In the genomic region with DNA sequence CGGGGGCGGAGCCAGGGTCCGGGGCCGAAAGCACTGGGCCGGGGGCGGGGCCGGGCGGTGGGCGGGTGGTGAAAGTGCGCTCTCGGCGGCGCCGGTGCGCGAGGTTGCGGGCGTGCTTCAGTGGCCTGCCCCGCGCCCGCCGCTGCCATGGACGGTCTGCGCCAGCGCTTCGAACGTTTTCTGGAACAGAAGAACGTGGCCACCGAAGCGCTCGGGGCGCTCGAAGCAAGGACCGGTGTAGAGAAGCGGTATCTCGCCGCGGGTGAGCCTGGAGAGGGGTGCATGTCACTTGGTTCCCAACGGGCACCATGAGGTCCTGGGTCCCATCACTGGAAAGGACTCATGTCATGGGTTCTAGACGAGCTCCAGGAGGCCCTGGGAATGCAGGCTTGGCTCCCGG, we compare ENCODE assay signal across 8 mouse cellular contexts. TPM values are rescaled to one million over a fixed set of nuclear protein-coding genes. Genes with fewer than 3 reads are reported as not detected.
A peak's percentile ranks its signal among the peaks of the same experiment; 100 is the strongest.
DNase-seq lines count a peak whose midpoint lies in the region; ATAC-seq and TF ChIP-seq lines count a peak whose summit lies in the region.

No protein-coding gene starts in this region.

- H3K4me3 ChIP-seq in heart, embryonic 15.5 days = peak overlapping the region; percentile 55
- H3K4me3 ChIP-seq in G1E (ENCODE audit: low read depth, low read length) = peak overlapping the region; percentile 75
- H3K4me3 ChIP-seq in forebrain, postnatal 0 days (ENCODE audit: low read depth, low read length) = peak overlapping the region; percentile 54
- peak overlapping the region; percentile 62 for H3K4me3 ChIP-seq in midbrain, embryonic 10.5 days

- H3K27me3 ChIP-seq in heart, embryonic 15.5 days = peaks cover 52% of the 10 kb centered on the region
- H3K27me3 ChIP-seq in G1E (ENCODE audit: insufficient read depth, low read length) = no peaks in the 10 kb centered on the region
- H3K27me3 ChIP-seq in forebrain, postnatal 0 days (ENCODE audit: insufficient read depth, low read length) = 0 out of 2 replicates have a peak, but pooled peaks cover 5% of the 10 kb centered on the region
- peaks cover 67% of the 10 kb centered on the region for H3K27me3 ChIP-seq in midbrain, embryonic 10.5 days (ENCODE audit: low read depth, poor library complexity, severe bottlenecking)

- H3K9me3 ChIP-seq in heart, embryonic 15.5 days (replicated peaks) = no peaks in the 10 kb centered on the region
- no peaks in the 10 kb centered on the region for H3K9me3 ChIP-seq in G1E (replicated peaks)
- no peaks in the 10 kb centered on the region for H3K9me3 ChIP-seq in forebrain, postnatal 0 days (ENCODE audit: low read length)
- H3K9me3 ChIP-seq in midbrain, embryonic 10.5 days (replicated peaks) = no peaks in the 10 kb centered on the region

- TF ChIP-seq CTCF in G1E (IDR thresholded peaks at IDR 0.05; ENCODE audit: low read depth, low read length) = no peak
- TF ChIP-seq CTCF in forebrain, postnatal 0 days (IDR thresholded peaks at IDR 0.05; ENCODE audit: low read depth) = no peak

- ATAC-seq in heart, embryonic 15.5 days (replicated peaks; ENCODE audit: insufficient number of reproducible peaks, insufficient read depth, low FRiP score, low read depth) = no peak
- ATAC-seq in G1E (ENCODE audit: extremely low read depth, insufficient number of reproducible peaks, low FRiP score, poor library complexity, severe bottlenecking) = no peak
- ATAC-seq in forebrain, postnatal 0 days = no peak

- peak overlapping the region; percentile 50 for H3K9ac ChIP-seq in heart, embryonic 15.5 days
- H3K9ac ChIP-seq in forebrain, postnatal 0 days = peak overlapping the region; percentile 47

- WGBS in heart, embryonic 15.5 days = 1% methylated on average over 31 of the region's 41 CpGs
- WGBS in forebrain, postnatal 0 days = under 1% methylated on average over 37 of the region's 41 CpGs
- WGBS in midbrain, embryonic 10.5 days = 2% methylated on average over 33 of the region's 41 CpGs

- H3K36me3 ChIP-seq in heart, embryonic 15.5 days = no peaks in the 10 kb centered on the region
- peaks cover 28% of the 10 kb centered on the region for H3K36me3 ChIP-seq in G1E (replicated peaks)
- H3K36me3 ChIP-seq in forebrain, postnatal 0 days (ENCODE audit: insufficient read depth) = no peaks in the 10 kb centered on the region
- no peaks in the 10 kb centered on the region for H3K36me3 ChIP-seq in midbrain, embryonic 10.5 days

- no peak overlapping the region for H3K27ac ChIP-seq in heart, embryonic 15.5 days
- H3K27ac ChIP-seq in forebrain, postnatal 0 days (ENCODE audit: low read depth, low read length) = no peak overlapping the region
- H3K27ac ChIP-seq in midbrain, embryonic 10.5 days (replicated peaks) = peak overlapping the region; percentile 77

- DNase-seq in heart, adult 9 months (ENCODE audit: low spot score in 2 of 2) = no peak
- DNase-seq in G1E (ENCODE audit: low spot score) = no peak
- DNase-seq in forebrain, postnatal 0 days = no peak
- DNase-seq in midbrain, embryonic 10.5 days (ENCODE audit: low spot score) = no peak
- no peak for DNase-seq in right cerebral cortex, postnatal 4 days
- no peak for DNase-seq in layer of hippocampus, postnatal 14 days (ENCODE audit: low spot score in 2 of 2)
- DNase-seq in frontal cortex, postnatal 10 days (ENCODE audit: low spot score in 2 of 2) = no peak

- peaks cover 21% of the 10 kb centered on the region for H3K4me1 ChIP-seq in heart, embryonic 15.5 days (replicated peaks)
- H3K4me1 ChIP-seq in G1E (ENCODE audit: insufficient read depth, low read depth, low read length) = peaks cover 79% of the 10 kb centered on the region
- H3K4me1 ChIP-seq in forebrain, postnatal 0 days (ENCODE audit: insufficient read depth) = peaks cover 11% of the 10 kb centered on the region
- H3K4me1 ChIP-seq in midbrain, embryonic 10.5 days = peaks cover 45% of the 10 kb centered on the region

- peak overlapping the region; percentile 95 for H3K4me2 ChIP-seq in heart, embryonic 15.5 days
- peak overlapping the region; percentile 90 for H3K4me2 ChIP-seq in forebrain, postnatal 0 days (ENCODE audit: low read depth)

RNA-seq across cellular contexts. Expression of a gene that starts 0.3 kb away (rescaled TPM):
- polyA plus RNA-seq in heart, embryonic 15.5 days (2015; fragmentation: Nextera tagmentation; extraction: Ambion mirVana) = 1.6 and 3.4 TPM in 2 replicates
- total RNA-seq in G1E (2014; fragmentation: Nextera tagmentation) (72.8 and 85.9 TPM in 2 replicates), G1E (2017) (1.0 and 1.3 TPM in 2 replicates)
- polyA plus RNA-seq in G1E (2012) = 49.5 and 65.3 TPM in 2 replicates
- 1.8 and 2.7 TPM in 2 replicates for total RNA-seq in forebrain, postnatal 0 days (2014; rRNA removed)
- 5.1 and 6.4 TPM in 2 replicates for polyA plus RNA-seq in forebrain, postnatal 0 days (2015; fragmentation: Nextera tagmentation; extraction: Ambion mirVana)
- polyA plus RNA-seq in midbrain, embryonic 10.5 days (2016; fragmentation: Nextera tagmentation; extraction: Ambion mirVana) = 9.1 and 11.5 TPM in 2 replicates
- 10 to 100 TPM; 10.1 to 10.6 TPM for total RNA-seq in layer of hippocampus, postnatal 14 days (2021)

RNA-seq across cellular contexts. Expression of a gene that starts 0.8 kb away (rescaled TPM):
- 1.3 and 1.5 TPM in 2 replicates for polyA plus RNA-seq in heart, embryonic 15.5 days (2015; fragmentation: Nextera tagmentation; extraction: Ambion mirVana)
- total RNA-seq in G1E (2014; fragmentation: Nextera tagmentation) (4.8 and 6.7 TPM in 2 replicates), G1E (2017) (0.87 and 1.1 TPM in 2 replicates)
- 12.4 and 14.2 TPM in 2 replicates for polyA plus RNA-seq in G1E (2012)
- 3.4 and 3.8 TPM in 2 replicates for total RNA-seq in forebrain, postnatal 0 days (2014; rRNA removed)
- polyA plus RNA-seq in forebrain, postnatal 0 days (2015; fragmentation: Nextera tagmentation; extraction: Ambion mirVana) = 7.4 TPM in 2 replicates
- 3.3 and 4.2 TPM in 2 replicates for polyA plus RNA-seq in midbrain, embryonic 10.5 days (2016; fragmentation: Nextera tagmentation; extraction: Ambion mirVana)
- 1 to 10 TPM; 3.2 to 4.4 TPM for total RNA-seq in layer of hippocampus, postnatal 14 days (2021)

RNA-seq across cellular contexts. Expression of a gene that starts 9.7 kb away (rescaled TPM):
- 32.4 and 36.8 TPM in 2 replicates for polyA plus RNA-seq in heart, embryonic 15.5 days (2015; fragmentation: Nextera tagmentation; extraction: Ambion mirVana)
- 17.2 and 17.6 TPM in 2 replicates for total RNA-seq in G1E (2014; fragmentation: Nextera tagmentation)
- 27.0 and 31.2 TPM in 2 replicates for total RNA-seq in G1E (2017)
- 92.5 and 108 TPM in 2 replicates for polyA plus RNA-seq in G1E (2012)
- total RNA-seq in forebrain, postnatal 0 days (2014; rRNA removed) = 19.2 and 22.8 TPM in 2 replicates
- polyA plus RNA-seq in forebrain, postnatal 0 days (2015; fragmentation: Nextera tagmentation; extraction: Ambion mirVana) = 32.4 and 35.6 TPM in 2 replicates
- 57.3 TPM in 2 replicates for polyA plus RNA-seq in midbrain, embryonic 10.5 days (2016; fragmentation: Nextera tagmentation; extraction: Ambion mirVana)
- total RNA-seq in layer of hippocampus, postnatal 14 days (2021) = 10 to 100 TPM; 20.4 to 23.1 TPM

RNA-seq across cellular contexts. Expression of a gene that starts 18.1 kb away (rescaled TPM):
- 10.9 and 12.7 TPM in 2 replicates for polyA plus RNA-seq in heart, embryonic 15.5 days (2015; fragmentation: Nextera tagmentation; extraction: Ambion mirVana)
- 16.9 and 17.5 TPM in 2 replicates for total RNA-seq in G1E (2014; fragmentation: Nextera tagmentation)
- total RNA-seq in G1E (2017) = 5.4 and 8.0 TPM in 2 replicates
- 33.4 and 37.9 TPM in 2 replicates for polyA plus RNA-seq in G1E (2012)
- 0.31 and 0.33 TPM in 2 replicates for total RNA-seq in forebrain, postnatal 0 days (2014; rRNA removed)
- 0.70 and 0.81 TPM in 2 replicates for polyA plus RNA-seq in forebrain, postnatal 0 days (2015; fragmentation: Nextera tagmentation; extraction: Ambion mirVana)
- polyA plus RNA-seq in midbrain, embryonic 10.5 days (2016; fragmentation: Nextera tagmentation; extraction: Ambion mirVana) = 0.48 and 0.91 TPM in 2 replicates
- total RNA-seq in layer of hippocampus, postnatal 14 days (2021) = 1 to 10 TPM; 2.0 to 2.8 TPM

RNA-seq across cellular contexts. Expression of a gene that starts 26.2 kb away (rescaled TPM):
- polyA plus RNA-seq in heart, embryonic 15.5 days (2015; fragmentation: Nextera tagmentation; extraction: Ambion mirVana) = 0.06 and 0.09 TPM in 2 replicates
- total RNA-seq in G1E (2014; fragmentation: Nextera tagmentation) (not detected in 2 replicates), G1E (2017) (0.12 TPM in 1 of 2 replicates, not detected in the other)
- not detected in 2 replicates for polyA plus RNA-seq in G1E (2012)
- 8.3 and 12.9 TPM in 2 replicates for total RNA-seq in forebrain, postnatal 0 days (2014; rRNA removed)
- 4.6 and 7.4 TPM in 2 replicates for polyA plus RNA-seq in forebrain, postnatal 0 days (2015; fragmentation: Nextera tagmentation; extraction: Ambion mirVana)
- 0.12 and 0.32 TPM in 2 replicates for polyA plus RNA-seq in midbrain, embryonic 10.5 days (2016; fragmentation: Nextera tagmentation; extraction: Ambion mirVana)
- total RNA-seq in layer of hippocampus, postnatal 14 days (2021) = 1 to 10 TPM; 3.2 to 3.4 TPM
